Mouse (Mus musculus): ENCODE data around the gene Acadvl.

- TF ChIP-seq CTCF (conservative IDR thresholded peaks at IDR 0.05; ENCODE audit: insufficient read depth, insufficient read length, low read depth, low read length) = no peak
- TF ChIP-seq POLR2A (IDR thresholded peaks at IDR 0.05; ENCODE audit: low read depth, low read length) = no peak
Measured at GRCm38 (mm10) chr11:70059930-70060329, 44.7 kb upstream of the Acadvl start.

Measured in kidney, adult 2 months (tissue).